Mouse (Mus musculus): ENCODE results near the gene Cdhr2. TPM values are rescaled to one million over a fixed set of nuclear protein-coding genes. Genes with fewer than 3 reads are reported as not detected.

Cdhr2 gene
- polyA plus RNA-seq, 1 experiment from 2014 or later: 7.0 TPM

DNA sequence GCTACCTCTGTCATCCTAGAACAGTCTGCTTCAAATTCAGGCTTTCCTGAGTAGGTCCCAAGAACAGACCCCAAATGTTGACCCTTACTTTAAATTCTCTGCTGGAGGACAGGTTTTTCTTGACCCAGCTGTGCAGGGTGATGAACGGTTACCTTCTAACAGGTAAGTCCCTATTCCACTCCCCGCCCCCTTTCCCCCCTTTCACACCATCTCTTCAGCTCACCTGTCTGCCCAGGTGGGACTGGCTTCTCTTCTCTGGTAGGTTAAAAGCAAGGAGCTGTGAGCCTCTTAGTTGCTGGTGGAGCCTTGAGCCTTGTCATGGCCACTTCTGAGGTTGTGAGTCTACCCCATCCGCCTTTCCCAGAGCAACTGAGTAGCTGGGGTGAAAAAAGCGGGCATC is 82.4 kb downstream of the Cdhr2 start, which contains the start of gene Eif4e1b:
Gene Eif4e1b, plus strand, starts transcription at position 301 of the 400 bp plus-strand sequence.
- Histone ChIP-seq H3K4me1 (ENCODE audit: insufficient read depth) (no peaks in the 10 kb centered on the region), H3K9me3 (ENCODE audit: low read length) (no peaks in the 10 kb centered on the region), H3K9ac (replicated peaks) (no peak within 1 kb of the TSS), H3K4me3 (ENCODE audit: low read depth, low read length) (no peak within 1 kb of the TSS), H3K27me3 (ENCODE audit: insufficient read depth, low read length) (peaks cover 6% of the 10 kb centered on the region; the same call in 1 of the 2 replicates), H3K4me2 (ENCODE audit: low read depth, low read length) (no peak within 1 kb of the TSS), H3K27ac (ENCODE audit: low read depth) (no peak within 1 kb of the TSS), H3K36me3 (replicated peaks; ENCODE audit: insufficient read depth, low read length) (no peaks in the 10 kb centered on the region)
- no peak for DNase-seq
- TF ChIP-seq CTCF (IDR thresholded peaks at IDR 0.05; ENCODE audit: low read depth) (no peak), EP300 (IDR thresholded peaks at IDR 0.05; ENCODE audit: low read depth) (no peak)
- whole genome bisulfite sequencing (ENCODE audit: insufficient replicate concordance): 73% methylated on average over 4 of the region's 4 CpGs
- no peak for ATAC-seq

Other genes with a start within 250 kb of the Cdhr2 start
- 32.8 and 37.4 TPM in 2 replicates for gene Thoc3, start 232.6 kb upstream of the Cdhr2 start, polyA plus RNA-seq (2015; fragmentation: Nextera tagmentation; extraction: Ambion mirVana)
- 1.5 TPM in 2 replicates for gene Simc1, start 197.7 kb upstream of the Cdhr2 start, polyA plus RNA-seq (2015; fragmentation: Nextera tagmentation; extraction: Ambion mirVana)
- gene 4833439L19Rik, start 136.0 kb upstream of the Cdhr2 start, polyA plus RNA-seq (2015; fragmentation: Nextera tagmentation; extraction: Ambion mirVana): 40.9 and 41.6 TPM in 2 replicates
- gene Arl10, start 126.4 kb upstream of the Cdhr2 start, polyA plus RNA-seq (2015; fragmentation: Nextera tagmentation; extraction: Ambion mirVana): 7.0 and 7.1 TPM in 2 replicates
- gene Nop16, start 111.4 kb upstream of the Cdhr2 start, polyA plus RNA-seq (2015; fragmentation: Nextera tagmentation; extraction: Ambion mirVana): 41.1 and 42.3 TPM in 2 replicates
- gene Higd2a, start 111.3 kb upstream of the Cdhr2 start, polyA plus RNA-seq (2015; fragmentation: Nextera tagmentation; extraction: Ambion mirVana): 169 and 176 TPM in 2 replicates
- 29.0 and 30.2 TPM in 2 replicates for gene Cltb, start 90.1 kb upstream of the Cdhr2 start, polyA plus RNA-seq (2015; fragmentation: Nextera tagmentation; extraction: Ambion mirVana)
- gene Faf2, start 79.7 kb upstream of the Cdhr2 start, polyA plus RNA-seq (2015; fragmentation: Nextera tagmentation; extraction: Ambion mirVana): 27.8 and 28.1 TPM in 2 replicates
- gene Rnf44, start 7.6 kb upstream of the Cdhr2 start, polyA plus RNA-seq (2015; fragmentation: Nextera tagmentation; extraction: Ambion mirVana): 26.2 and 28.2 TPM in 2 replicates
- gene Gprin1, start 48.4 kb downstream of the Cdhr2 start, polyA plus RNA-seq (2015; fragmentation: Nextera tagmentation; extraction: Ambion mirVana): not detected in 2 replicates
- not detected in 2 replicates for gene Sncb, start 65.1 kb downstream of the Cdhr2 start, polyA plus RNA-seq (2015; fragmentation: Nextera tagmentation; extraction: Ambion mirVana)
- not detected in 2 replicates for gene Eif4e1b, start 82.5 kb downstream of the Cdhr2 start, polyA plus RNA-seq (2015; fragmentation: Nextera tagmentation; extraction: Ambion mirVana)
- 2.1 and 2.2 TPM in 2 replicates for gene Tspan17, start 87.9 kb downstream of the Cdhr2 start, polyA plus RNA-seq (2015; fragmentation: Nextera tagmentation; extraction: Ambion mirVana)
- gene Unc5a, start 247.9 kb downstream of the Cdhr2 start, polyA plus RNA-seq (2015; fragmentation: Nextera tagmentation; extraction: Ambion mirVana): 0.55 and 0.56 TPM in 2 replicates

Measured in liver, postnatal 0 days (tissue).